Mouse (Mus musculus) gonadal fat pad, adult 2 months (tissue): Measurements from ENCODE around the gene Ccdc70. TPM values are rescaled to one million over a fixed set of nuclear protein-coding genes. Genes with fewer than 3 reads are reported as not detected.

ENCODE experiments used
- polyA plus RNA-seq: library from polyadenylated mRNA; depleted of rRNA; stranded (reverse); fragments of >200 nt; gene quantifications from 2 replicates; pipeline ENCODE4 v1.2.3, GENCODE M21; 2012; rRNA removed

Ccdc70 gene
- polyA plus RNA-seq, 1 experiment = not detected

Other genes starting within 250 kb of the Ccdc70 start
- gene Defa24, start 235.3 kb upstream of the Ccdc70 start, polyA plus RNA-seq = not detected in 2 replicates
- gene Defb50, start 146.2 kb upstream of the Ccdc70 start, polyA plus RNA-seq = 0.93 TPM in 1 of 2 replicates, not detected in the other
- gene Defb2, start 129.8 kb upstream of the Ccdc70 start, polyA plus RNA-seq = 39.8 and 171 TPM in 2 replicates
- gene Defb10, start 110.9 kb upstream of the Ccdc70 start, polyA plus RNA-seq = 9.6 and 34.1 TPM in 2 replicates
- 21.6 TPM in 1 of 2 replicates, not detected in the other for gene Defb9, start 84.4 kb upstream of the Ccdc70 start, polyA plus RNA-seq
- 49.7 and 259 TPM in 2 replicates for gene Defb11, start 63.4 kb upstream of the Ccdc70 start, polyA plus RNA-seq
- 377 and 400 TPM in 2 replicates for gene Defb15, start 37.1 kb upstream of the Ccdc70 start, polyA plus RNA-seq
- not detected in 2 replicates for gene Defb35, start 31.4 kb upstream of the Ccdc70 start, polyA plus RNA-seq
- 5.3 and 6.6 TPM in 2 replicates for gene Defb13, start 23.0 kb upstream of the Ccdc70 start, polyA plus RNA-seq
- 0.14 and 0.20 TPM in 2 replicates for gene Fam90a1a, start 11.1 kb upstream of the Ccdc70 start, polyA plus RNA-seq
- 0.09 and 0.18 TPM in 2 replicates for gene Atp7b, start 90.5 kb downstream of the Ccdc70 start, polyA plus RNA-seq
- 6.8 and 8.6 TPM in 2 replicates for gene Alg11, start 90.9 kb downstream of the Ccdc70 start, polyA plus RNA-seq
- gene Nek5, start 155.3 kb downstream of the Ccdc70 start, polyA plus RNA-seq = 0.30 and 0.84 TPM in 2 replicates
- 0.82 and 1.1 TPM in 2 replicates for gene Nek3, start 196.7 kb downstream of the Ccdc70 start, polyA plus RNA-seq
- 0.84 and 1.00 TPM in 2 replicates for gene Ckap2, start 216.0 kb downstream of the Ccdc70 start, polyA plus RNA-seq
- gene Vps36, start 223.0 kb downstream of the Ccdc70 start, polyA plus RNA-seq = 9.2 and 10.3 TPM in 2 replicates